Mouse (Mus musculus): ENCODE results near the gene Hspb7. TPM values are rescaled to one million over a fixed set of nuclear protein-coding genes. Genes with fewer than 3 reads are reported as not detected.

Hspb7 gene
- total and polyA plus RNA-seq, 3 experiments: not detected

DNA sequence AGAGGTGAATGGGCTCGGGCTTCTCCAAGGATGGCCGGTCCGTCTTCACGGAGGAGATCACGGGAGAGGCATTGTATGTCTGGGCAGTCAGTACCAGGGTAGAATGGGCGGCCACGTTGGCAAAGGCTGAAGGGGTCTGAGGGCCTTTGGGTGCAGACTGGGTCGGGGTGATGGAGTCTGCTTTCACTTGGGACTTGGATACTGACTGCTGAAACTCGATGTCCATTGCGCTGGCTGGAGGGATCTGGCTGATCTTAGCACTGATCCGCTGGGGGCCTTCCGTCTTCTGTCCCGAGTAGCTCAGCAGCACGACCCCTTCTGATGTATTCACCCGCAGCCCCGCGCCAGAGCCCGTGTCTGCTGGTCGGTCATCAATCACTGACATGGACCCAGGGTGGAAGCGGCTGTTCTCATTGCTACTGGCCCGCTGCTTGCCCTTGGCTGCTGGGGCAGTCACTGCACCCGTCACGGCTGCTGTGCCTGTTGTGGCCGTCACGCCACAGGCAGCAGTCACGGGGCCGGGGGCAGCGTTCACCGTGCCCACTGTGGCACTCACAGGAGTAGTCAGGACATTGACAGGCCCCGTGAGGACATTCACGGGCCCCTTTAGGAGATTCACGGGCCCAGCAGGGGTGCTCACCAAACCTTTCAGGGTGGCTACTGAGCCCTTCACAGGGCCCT is 52.2 kb downstream of the Hspb7 start:
- TF ChIP-seq MEF2A (IDR thresholded peaks at IDR 0.05; ENCODE audit: extremely low read depth, insufficient replicate concordance, low read depth, low read length, poor library complexity, severe bottlenecking) (no peak), HCFC1 (IDR thresholded peaks at IDR 0.05; ENCODE audit: low read depth, low read length) (no peak), RCOR1 (IDR thresholded peaks at IDR 0.05; ENCODE audit: low read depth, low read length) (no peak), POLR2AphosphoS5 (IDR thresholded peaks at IDR 0.05; ENCODE audit: borderline replicate concordance, low read depth, low read length) (no peak), E2F4 (IDR thresholded peaks at IDR 0.05; ENCODE audit: borderline replicate concordance, low read depth, low read length) (no peak), MAZ (IDR thresholded peaks at IDR 0.05; ENCODE audit: low read depth, low read length) (no peak), MAFK (IDR thresholded peaks at IDR 0.05; ENCODE audit: borderline replicate concordance, low read depth, low read length) (no peak), TCF12 (IDR thresholded peaks at IDR 0.05; ENCODE audit: low read depth, low read length) (no peak), ZMIZ1 (IDR thresholded peaks at IDR 0.05; ENCODE audit: low read depth, low read length) (no peak), USF1 (IDR thresholded peaks at IDR 0.05; ENCODE audit: low read depth, low read length) (no peak), JUND (IDR thresholded peaks at IDR 0.05; ENCODE audit: low read depth, low read length) (no peak), EP300 (IDR thresholded peaks at IDR 0.05; ENCODE audit: low read depth in 1 of 2, low read length in 2 of 2) (no peak), POLR2A (IDR thresholded peaks at IDR 0.05; ENCODE audit: control insufficient read depth in 1 of 2, insufficient read depth in 1 of 2, low read depth in 1 of 2, low read length in 2 of 2, poor library complexity in 1 of 2) (no peak), GABPA (IDR thresholded peaks at IDR 0.05; ENCODE audit: low read depth, low read length) (no peak)
- Histone ChIP-seq H3K27ac (ENCODE audit: control insufficient read depth, low read depth, low read length) (no peak overlapping the region), H3K4me3 (ENCODE audit: control insufficient read depth in 1 of 2, insufficient read depth in 1 of 2, low read depth in 2 of 2, low read length in 2 of 2) (no peak overlapping the region), H3K79me2 (ENCODE audit: control insufficient read depth, insufficient read depth, low read length, poor library complexity) (no peaks in the 10 kb centered on the region), H3K9me3 (replicated peaks; ENCODE audit: insufficient read depth, low read length) (no peaks in the 10 kb centered on the region), H3K4me1 (ENCODE audit: control insufficient read depth in 1 of 2, insufficient read depth in 2 of 2, low read length in 2 of 2) (no peaks in the 10 kb centered on the region), H3K36me3 (ENCODE audit: control insufficient read depth in 1 of 2, insufficient read depth in 2 of 2, low read length in 2 of 2) (no peaks in the 10 kb centered on the region; a peak in 1 of 4 replicates), H3K27me3 (ENCODE audit: control insufficient read depth in 1 of 2, insufficient read depth in 2 of 2, low read length in 2 of 2) (no peaks in the 10 kb centered on the region), H3K9ac (ENCODE audit: control insufficient read depth, low read depth, low read length, poor library complexity, severe bottlenecking) (no peak overlapping the region)
- no peak for DNase-seq (ENCODE audit: low read depth, low spot score)

DNA sequence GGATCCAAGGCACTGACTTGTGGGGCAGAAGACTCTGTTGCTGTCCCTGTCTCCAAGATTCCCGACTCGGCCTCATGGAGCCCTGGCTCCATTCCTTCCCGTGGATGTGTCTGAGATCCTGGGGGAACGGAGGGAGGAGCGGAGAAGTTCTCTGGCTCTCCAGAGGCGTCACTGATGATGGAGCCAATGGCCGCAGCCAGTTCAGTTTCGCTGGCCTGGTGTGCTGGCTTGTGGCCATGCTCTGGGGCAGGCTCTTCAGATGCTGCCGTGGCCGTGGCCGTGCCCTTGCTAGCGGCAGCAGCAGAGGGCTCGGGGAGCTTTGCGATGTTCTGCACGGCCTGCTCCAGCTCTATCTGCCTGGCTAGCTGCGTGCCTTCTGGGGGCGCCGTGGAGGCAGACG is 53.9 kb downstream of the Hspb7 start:
- no peaks in the 10 kb centered on the region for H3K9me3 ChIP-seq (replicated peaks; ENCODE audit: insufficient read depth, low read length)

More for the DNA sequence above, 53.9 kb downstream of the Hspb7 start:
- Histone ChIP-seq H3K36me3 (ENCODE audit: control insufficient read depth in 1 of 2, insufficient read depth in 2 of 2, low read length in 2 of 2) (no peaks in the 10 kb centered on the region; a peak in 1 of 4 replicates), H3K79me2 (ENCODE audit: control insufficient read depth, insufficient read depth, low read length, poor library complexity) (no peaks in the 10 kb centered on the region), H3K9ac (ENCODE audit: control insufficient read depth, low read depth, low read length, poor library complexity, severe bottlenecking) (no peak overlapping the region), H3K27ac (ENCODE audit: control insufficient read depth, low read depth, low read length) (no peak overlapping the region), H3K4me3 (ENCODE audit: control insufficient read depth in 1 of 2, insufficient read depth in 1 of 2, low read depth in 2 of 2, low read length in 2 of 2) (no peak overlapping the region), H3K27me3 (ENCODE audit: control insufficient read depth in 1 of 2, insufficient read depth in 2 of 2, low read length in 2 of 2) (no peaks in the 10 kb centered on the region), H3K4me1 (ENCODE audit: control insufficient read depth in 1 of 2, insufficient read depth in 2 of 2, low read length in 2 of 2) (no peaks in the 10 kb centered on the region)
- no peak for DNase-seq (ENCODE audit: low read depth, low spot score)
- no peak for TF ChIP-seq RAD21 (IDR thresholded peaks at IDR 0.05; ENCODE audit: low read depth, low read length)
- peak in 1 of 3 experiments; percentile 1; a peak in 1 of 6 replicates for TF ChIP-seq CTCF (IDR thresholded peaks at IDR 0.05 in 2 of 3, conservative IDR thresholded peaks at IDR 0.05 in 1 of 3; ENCODE audit: control insufficient read depth in 1 of 3, insufficient read depth in 1 of 3, low read depth in 2 of 3, low read length in 3 of 3, poor library complexity in 1 of 3, severe bottlenecking in 1 of 3)
- no peak for TF ChIP-seq USF2 (IDR thresholded peaks at IDR 0.05; ENCODE audit: borderline replicate concordance in 1 of 2, insufficient read depth in 1 of 2, low read depth in 1 of 2, low read length in 2 of 2)
- TF ChIP-seq HCFC1 (IDR thresholded peaks at IDR 0.05; ENCODE audit: low read depth, low read length): no peak
- no peak for TF ChIP-seq SIN3A (IDR thresholded peaks at IDR 0.05; ENCODE audit: low read length)
- TF ChIP-seq JUND (IDR thresholded peaks at IDR 0.05; ENCODE audit: low read depth, low read length): no peak
- TF ChIP-seq POLR2AphosphoS5 (IDR thresholded peaks at IDR 0.05; ENCODE audit: borderline replicate concordance, low read depth, low read length): no peak
- no peak for TF ChIP-seq GATA1 (IDR thresholded peaks at IDR 0.05; ENCODE audit: low read depth, low read length)

Other genes with a start within 250 kb of the Hspb7 start
- gene Rsg1, start 206.8 kb upstream of the Hspb7 start, total RNA-seq (2012; rRNA removed): 3.7 and 5.8 TPM in 2 replicates
- 1 to 10 TPM in 1 of 2 experiments, not detected in 1; 4.8 TPM for gene Rsg1, start 206.8 kb upstream of the Hspb7 start, polyA plus RNA-seq (2012; ENCODE audit: insufficient read depth in 1 of 2, insufficient read length in 2 of 2, low read depth in 1 of 2, low replicate concordance in 2 of 2, missing spikeins in 1 of 2)
- gene Arhgef19, start 181.3 kb upstream of the Hspb7 start, total RNA-seq (2012; rRNA removed): 0.03 TPM in 1 of 2 replicates, not detected in the other
- under 1 TPM in 1 of 2 experiments, not detected in 1; 0.78 TPM for gene Arhgef19, start 181.3 kb upstream of the Hspb7 start, polyA plus RNA-seq (2012; ENCODE audit: insufficient read depth in 1 of 2, insufficient read length in 2 of 2, low read depth in 1 of 2, low replicate concordance in 2 of 2, missing spikeins in 1 of 2)
- gene Epha2, start 119.5 kb upstream of the Hspb7 start, total RNA-seq (2012; rRNA removed): 2.3 and 2.5 TPM in 2 replicates
- gene Epha2, start 119.5 kb upstream of the Hspb7 start, polyA plus RNA-seq (2012; ENCODE audit: insufficient read depth in 1 of 2, insufficient read length in 2 of 2, low read depth in 1 of 2, low replicate concordance in 2 of 2, missing spikeins in 1 of 2): 1 to 10 TPM in 1 of 2 experiments, not detected in 1; 5.9 TPM
- gene Fam131c, start 52.6 kb upstream of the Hspb7 start, total RNA-seq (2012; rRNA removed): not detected in 2 replicates
- not detected for gene Fam131c, start 52.6 kb upstream of the Hspb7 start, polyA plus RNA-seq (2012; ENCODE audit: insufficient read depth in 1 of 2, insufficient read length in 2 of 2, low read depth in 1 of 2, low replicate concordance in 2 of 2, missing spikeins in 1 of 2)
- not detected in 2 replicates for gene Clcnka, start 22.1 kb upstream of the Hspb7 start, total RNA-seq (2012; rRNA removed)
- gene Clcnka, start 22.1 kb upstream of the Hspb7 start, polyA plus RNA-seq (2012; ENCODE audit: insufficient read depth in 1 of 2, insufficient read length in 2 of 2, low read depth in 1 of 2, low replicate concordance in 2 of 2, missing spikeins in 1 of 2): not detected
- not detected in 2 replicates for gene Clcnkb, start 4.8 kb upstream of the Hspb7 start, total RNA-seq (2012; rRNA removed)
- gene Clcnkb, start 4.8 kb upstream of the Hspb7 start, polyA plus RNA-seq (2012; ENCODE audit: insufficient read depth in 1 of 2, insufficient read length in 2 of 2, low read depth in 1 of 2, low replicate concordance in 2 of 2, missing spikeins in 1 of 2): not detected
- not detected in 2 replicates for gene Srarp, start 15.3 kb downstream of the Hspb7 start, total RNA-seq (2012; rRNA removed)
- not detected for gene Srarp, start 15.3 kb downstream of the Hspb7 start, polyA plus RNA-seq (2012; ENCODE audit: insufficient read depth in 1 of 2, insufficient read length in 2 of 2, low read depth in 1 of 2, low replicate concordance in 2 of 2, missing spikeins in 1 of 2)
- gene Zbtb17, start 23.9 kb downstream of the Hspb7 start, total RNA-seq (2012; rRNA removed): 32.3 and 36.4 TPM in 2 replicates
- 10 to 100 TPM in 1 of 2 experiments, not detected in 1; 63.2 TPM for gene Zbtb17, start 23.9 kb downstream of the Hspb7 start, polyA plus RNA-seq (2012; ENCODE audit: insufficient read depth in 1 of 2, insufficient read length in 2 of 2, low read depth in 1 of 2, low replicate concordance in 2 of 2, missing spikeins in 1 of 2)
- gene Spen, start 117.8 kb downstream of the Hspb7 start, total RNA-seq (2012; rRNA removed): 11.9 and 12.6 TPM in 2 replicates
- 100 to 1,000 TPM in 1 of 2 experiments, 10 to 100 TPM in 1; 46.9 to 102 TPM for gene Spen, start 117.8 kb downstream of the Hspb7 start, polyA plus RNA-seq (2012; ENCODE audit: insufficient read depth in 1 of 2, insufficient read length in 2 of 2, low read depth in 1 of 2, low replicate concordance in 2 of 2, missing spikeins in 1 of 2)
- gene Fblim1, start 185.3 kb downstream of the Hspb7 start, total RNA-seq (2012; rRNA removed): not detected in 2 replicates
- not detected for gene Fblim1, start 185.3 kb downstream of the Hspb7 start, polyA plus RNA-seq (2012; ENCODE audit: insufficient read depth in 1 of 2, insufficient read length in 2 of 2, low read depth in 1 of 2, low replicate concordance in 2 of 2, missing spikeins in 1 of 2)
- gene Tmem82, start 197.9 kb downstream of the Hspb7 start, total RNA-seq (2012; rRNA removed): not detected in 2 replicates
- gene Tmem82, start 197.9 kb downstream of the Hspb7 start, polyA plus RNA-seq (2012; ENCODE audit: insufficient read depth in 1 of 2, insufficient read length in 2 of 2, low read depth in 1 of 2, low replicate concordance in 2 of 2, missing spikeins in 1 of 2): under 1 TPM in 1 of 2 experiments, not detected in 1; 0.21 TPM
- gene Slc25a34, start 203.0 kb downstream of the Hspb7 start, total RNA-seq (2012; rRNA removed): not detected in 2 replicates
- gene Slc25a34, start 203.0 kb downstream of the Hspb7 start, polyA plus RNA-seq (2012; ENCODE audit: insufficient read depth in 1 of 2, insufficient read length in 2 of 2, low read depth in 1 of 2, low replicate concordance in 2 of 2, missing spikeins in 1 of 2): under 1 TPM in 1 of 2 experiments, not detected in 1; 0.10 TPM
- 4.8 and 6.5 TPM in 2 replicates for gene Plekhm2, start 244.1 kb downstream of the Hspb7 start, total RNA-seq (2012; rRNA removed)
- 10 to 100 TPM in 1 of 2 experiments, not detected in 1; 15.4 TPM for gene Plekhm2, start 244.1 kb downstream of the Hspb7 start, polyA plus RNA-seq (2012; ENCODE audit: insufficient read depth in 1 of 2, insufficient read length in 2 of 2, low read depth in 1 of 2, low replicate concordance in 2 of 2, missing spikeins in 1 of 2)

Measured in MEL (cell line).